Mouse (Mus musculus) frontal cortex, adult (tissue): ENCODE results near the gene Sel1l.
"Not testable (repeated sequence)": the region's sequence is repeated elsewhere in the genome, so short reads cannot be mapped to it uniquely, and the experiment has no call there.

Experiments
- ATAC-seq: cut with Nextera tagmentation; 2 replicates; pipeline ENCODE4 v1.9.2; 2017; ENCODE audit warnings: mild to moderate bottlenecking, moderate library complexity, mixed read lengths; ENCODE audit not compliant: low TSS enrichment

The Sel1l gene

GRCm38 (mm10) chr12:91818726-91819125, 30.2 kb downstream of the Sel1l start:
- no peak for ATAC-seq

DNA sequence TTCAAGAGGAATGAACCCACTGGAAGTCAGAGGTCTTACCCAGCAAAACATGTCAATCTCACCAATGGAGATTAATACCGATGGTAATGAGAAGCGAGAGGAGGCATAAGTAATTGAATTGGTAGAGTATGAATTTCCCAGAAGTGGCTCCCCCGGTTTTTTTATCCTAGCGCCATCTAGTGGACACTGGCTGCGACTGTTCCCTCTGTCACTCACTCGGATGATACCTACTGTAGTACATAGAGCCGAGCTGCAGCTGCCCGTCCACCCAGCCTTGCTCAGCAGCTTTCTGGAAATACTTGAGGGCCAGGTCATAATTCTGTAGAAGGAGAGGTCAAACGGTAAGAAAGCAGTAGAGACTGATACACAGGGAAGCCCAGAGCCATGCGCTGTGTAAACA, 33.0 kb downstream of the Sel1l start:
- peak; percentile 85 for ATAC-seq

GRCm38 (mm10) chr12:91815552-91815951, 33.4 kb downstream of the Sel1l start:
- no peak for ATAC-seq

DNA sequence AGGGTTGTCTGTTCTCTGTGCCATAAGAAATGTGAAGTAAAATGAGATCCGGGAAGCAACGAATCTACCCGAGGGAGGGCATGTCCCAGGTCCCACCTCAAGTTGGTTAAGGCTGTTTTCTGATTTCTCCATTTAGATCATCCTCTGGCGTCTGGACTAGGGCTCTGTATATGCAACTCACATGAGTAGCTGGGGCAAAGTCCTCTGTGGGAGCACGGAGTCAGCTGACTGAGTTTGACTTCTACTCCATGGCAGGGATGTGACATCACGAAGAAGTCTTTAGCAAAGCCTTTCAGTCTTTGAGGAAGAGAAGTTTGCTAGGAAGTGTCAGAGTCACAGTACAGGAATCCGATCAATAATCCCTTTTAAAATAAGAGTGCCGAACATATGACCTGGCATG, 40.0 kb downstream of the Sel1l start:
- ATAC-seq: no peak

DNA sequence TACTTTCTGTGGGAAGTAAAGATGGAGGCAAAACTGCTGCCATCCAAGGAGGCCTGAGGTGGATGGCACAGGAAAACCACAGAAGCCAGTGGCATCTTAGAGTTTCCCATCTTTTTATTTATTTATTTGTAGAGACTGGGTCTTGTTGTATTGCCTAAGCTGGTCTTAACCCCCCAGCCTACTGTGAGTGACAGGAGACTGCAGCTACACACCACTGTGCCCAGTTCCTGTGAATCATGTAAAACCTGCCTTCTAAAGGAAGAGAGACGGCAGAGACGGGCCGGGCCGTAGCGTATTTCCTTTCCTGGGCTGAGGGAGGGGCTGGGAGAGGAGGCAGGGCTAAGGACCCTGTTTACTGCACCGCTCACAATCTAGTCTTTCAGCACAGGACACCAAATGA, 41.2 kb downstream of the Sel1l start:
- ATAC-seq: no peak

DNA sequence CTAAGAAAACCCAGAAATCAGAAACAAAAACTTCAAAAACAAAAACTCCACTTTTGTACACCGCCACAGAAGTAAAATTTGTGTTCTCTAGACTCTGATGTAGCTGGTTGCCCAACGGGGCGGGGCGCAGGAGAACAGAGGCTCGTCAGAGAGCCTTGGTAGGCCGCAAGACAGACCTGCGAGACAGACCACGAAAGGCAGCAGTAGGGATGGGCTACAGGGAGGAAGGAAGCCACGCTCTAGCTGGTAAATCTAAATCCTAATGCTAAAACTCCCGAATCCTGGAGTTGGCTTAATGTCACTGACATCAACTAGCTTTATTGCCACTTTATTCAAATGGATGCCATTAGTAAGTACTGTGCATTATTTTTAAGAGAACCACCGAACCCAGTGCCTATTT, 41.9 kb downstream of the Sel1l start:
- ATAC-seq: no peak

- no peak for ATAC-seq
Observed at GRCm38 (mm10) chr12:91804262-91804661, 44.7 kb downstream of the Sel1l start.

GRCm38 (mm10) chr12:91803207-91803932, 45.6 kb downstream of the Sel1l start:
- ATAC-seq: peak; percentile 93

GRCm38 (mm10) chr12:91802586-91803206, 46.3 kb downstream of the Sel1l start:
- no peak for ATAC-seq

DNA sequence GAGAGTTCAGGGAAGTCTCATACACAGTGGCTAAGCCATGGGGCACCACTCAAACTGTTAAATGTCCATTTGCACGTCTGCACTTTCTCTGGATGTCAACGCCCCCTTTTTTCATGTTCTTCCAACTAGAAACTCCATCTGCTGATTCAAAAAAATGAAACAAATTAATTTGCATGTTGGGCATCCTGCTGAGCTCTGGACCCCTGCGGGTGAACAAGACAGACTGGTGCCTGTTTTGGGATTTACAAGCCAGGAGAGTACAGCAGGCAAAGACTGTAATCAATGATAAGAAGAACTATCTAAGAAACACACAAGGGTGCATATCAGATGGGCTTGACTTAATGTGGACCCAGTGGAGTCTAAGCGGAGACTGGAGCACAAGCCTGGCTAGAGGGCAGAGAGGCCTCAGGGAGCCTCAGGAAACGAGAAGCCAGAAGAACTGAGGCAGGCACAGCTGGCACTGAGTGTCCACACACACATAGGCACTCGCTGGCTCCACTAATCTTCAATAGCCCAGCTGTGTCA, 48.0 kb downstream of the Sel1l start:
- ATAC-seq: no peak

DNA sequence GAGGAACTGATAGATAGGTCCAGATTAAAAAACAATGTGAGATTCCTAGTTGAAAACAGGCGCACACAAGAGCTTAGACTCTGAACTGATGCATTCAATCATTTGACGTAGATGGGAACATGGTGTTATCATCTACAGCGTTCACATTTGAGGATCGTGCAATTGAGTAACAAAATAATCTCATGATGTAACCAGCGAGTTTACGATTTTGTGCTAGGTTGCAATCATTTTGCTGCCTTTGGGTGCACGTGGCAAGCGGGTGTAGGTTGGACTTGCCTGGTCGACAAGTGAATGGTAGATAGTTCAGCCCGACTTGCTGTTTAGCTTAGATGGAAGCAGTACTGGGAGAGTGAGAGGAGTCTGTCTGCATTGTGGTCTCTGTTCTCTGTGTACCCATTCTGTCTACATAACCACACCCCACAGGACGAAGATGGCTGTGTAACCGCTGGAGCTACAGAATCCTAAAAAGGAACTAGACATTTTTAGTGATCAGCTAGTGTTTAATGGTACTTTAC, 49.1 kb downstream of the Sel1l start:
- ATAC-seq: no peak

DNA sequence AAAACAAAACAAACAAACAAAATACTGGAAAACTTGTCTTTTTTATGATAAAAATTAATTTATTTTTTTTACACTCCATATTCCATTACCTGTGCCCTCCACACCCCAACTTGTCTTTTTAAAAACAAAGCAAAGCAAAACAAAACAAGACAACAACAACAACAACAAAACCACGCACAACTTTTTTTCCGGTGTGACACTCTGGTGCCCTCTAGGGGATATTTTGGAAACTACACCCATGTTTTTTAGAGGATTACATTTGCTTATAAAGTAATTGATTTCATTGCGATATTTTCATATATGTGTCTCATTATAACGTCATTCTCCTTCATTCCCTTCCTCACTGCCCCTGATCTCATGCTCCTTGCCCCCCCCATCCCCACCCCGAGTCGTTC, 49.6 kb downstream of the Sel1l start:
- no peak for ATAC-seq

GRCm38 (mm10) chr12:91798720-91799378, 50.1 kb downstream of the Sel1l start:
- ATAC-seq: no peak

DNA sequence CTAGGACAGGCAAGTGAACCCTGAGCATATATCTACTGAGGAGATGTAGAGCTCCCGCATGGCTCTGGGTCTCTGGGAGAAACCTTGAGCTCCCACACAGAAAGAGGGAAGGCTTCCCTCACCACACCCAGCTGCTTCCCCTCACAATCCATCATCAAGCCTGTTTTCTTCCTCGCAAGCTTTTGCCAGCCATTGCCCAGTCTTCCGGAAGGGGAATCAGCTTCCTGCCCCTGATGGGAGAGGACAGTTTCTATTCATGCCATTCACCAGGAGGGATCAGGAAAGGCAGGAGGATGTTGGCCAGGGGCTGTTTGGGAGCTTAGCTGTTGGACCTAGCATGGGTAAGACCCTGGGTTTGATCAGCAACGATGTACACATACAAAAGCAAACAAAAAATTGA, 52.2 kb downstream of the Sel1l start:
- ATAC-seq: no peak

DNA sequence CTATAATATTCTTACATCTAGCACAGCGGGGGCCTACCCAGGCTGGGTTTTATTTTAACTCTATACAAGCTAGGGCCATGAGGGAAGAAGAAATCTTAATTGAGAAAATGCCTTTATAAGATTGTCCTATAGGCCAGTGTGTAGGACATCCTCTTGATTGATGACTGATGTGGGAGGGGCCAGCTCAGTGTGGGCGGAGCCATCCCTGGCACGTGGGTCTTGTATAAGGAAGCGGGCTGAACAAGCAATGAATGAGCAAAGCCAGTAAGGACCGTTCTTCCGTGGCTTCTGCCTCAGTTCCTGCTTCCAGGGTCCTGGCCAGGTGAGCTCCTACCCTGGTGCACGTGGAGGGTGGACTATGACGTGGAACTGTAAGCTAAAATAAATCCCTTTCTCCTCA, 55.7 kb downstream of the Sel1l start:
- no peak for ATAC-seq

GRCm38 (mm10) chr12:91791822-91792221, 57.1 kb downstream of the Sel1l start:
- ATAC-seq: no peak

DNA sequence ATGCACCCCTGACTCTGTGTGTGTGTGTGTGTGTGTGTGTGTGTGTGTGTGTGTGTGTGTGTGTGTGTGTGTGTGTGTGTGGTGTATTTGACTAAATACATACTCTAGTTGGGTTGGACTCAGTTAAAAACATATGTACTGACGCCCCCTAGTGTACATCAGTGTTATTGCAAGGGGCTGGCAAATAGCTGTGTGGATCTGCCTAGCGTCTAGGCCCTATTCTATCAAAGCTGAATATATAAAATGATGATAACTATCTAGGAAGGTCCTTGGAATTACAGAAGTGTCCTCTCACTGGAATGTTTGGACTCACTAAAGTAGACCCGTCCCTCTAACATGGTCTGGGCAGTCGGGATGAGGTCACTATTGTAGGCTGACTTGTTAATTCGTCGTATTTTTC, 59.2 kb downstream of the Sel1l start:
- 0 out of 2 replicates have a peak, but pooled peaks have one; percentile 70 for ATAC-seq

DNA sequence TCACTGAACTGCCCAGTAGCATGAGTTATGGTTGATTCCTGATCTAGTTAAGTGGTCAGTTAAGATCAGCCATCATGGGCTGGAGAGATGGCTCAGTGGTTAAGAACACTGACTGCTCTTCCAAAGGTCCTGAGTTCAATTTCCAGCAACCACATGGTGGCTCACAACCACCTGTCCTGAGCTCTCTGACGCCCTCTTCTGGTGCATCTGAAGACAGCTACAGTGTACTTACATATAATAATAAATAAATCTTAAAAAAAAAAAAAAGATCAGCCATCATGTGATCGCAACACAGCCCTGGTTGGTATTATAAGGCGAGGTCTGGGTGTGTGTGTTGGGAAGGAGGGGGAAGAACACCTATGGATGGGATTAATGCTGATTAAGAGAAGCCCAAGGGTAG, 60.5 kb downstream of the Sel1l start:
- not testable (repeated sequence) for ATAC-seq

DNA sequence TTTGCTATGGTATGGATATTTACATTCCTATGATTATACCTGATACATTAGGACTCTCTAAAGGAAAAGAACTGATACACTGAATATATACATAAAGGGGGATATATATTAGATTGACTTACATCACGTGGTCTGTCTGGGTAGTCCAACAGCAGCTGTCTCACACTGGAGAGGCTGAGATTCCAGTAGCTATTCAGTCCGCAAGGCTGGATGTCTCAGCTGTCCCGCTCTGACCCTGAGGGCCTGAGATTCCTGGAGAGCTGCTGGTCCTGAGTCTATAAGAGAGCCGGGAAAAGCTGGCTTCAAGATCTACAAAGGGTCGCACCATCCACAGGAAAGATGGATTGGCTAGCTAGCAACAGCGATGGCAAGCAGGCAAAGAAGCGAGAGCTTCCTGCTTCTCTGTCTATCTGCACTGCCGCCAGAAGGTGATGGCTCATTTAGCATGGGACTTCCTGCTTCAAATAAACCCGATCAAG, 61.0 kb downstream of the Sel1l start, which contains the start of gene Ston2:
Ston2 (minus strand) TSS at position 429 of the 479 bp plus-strand sequence.
- no peak for ATAC-seq

GRCm38 (mm10) chr12:91786355-91786754, 62.6 kb downstream of the Sel1l start:
- no peak for ATAC-seq

DNA sequence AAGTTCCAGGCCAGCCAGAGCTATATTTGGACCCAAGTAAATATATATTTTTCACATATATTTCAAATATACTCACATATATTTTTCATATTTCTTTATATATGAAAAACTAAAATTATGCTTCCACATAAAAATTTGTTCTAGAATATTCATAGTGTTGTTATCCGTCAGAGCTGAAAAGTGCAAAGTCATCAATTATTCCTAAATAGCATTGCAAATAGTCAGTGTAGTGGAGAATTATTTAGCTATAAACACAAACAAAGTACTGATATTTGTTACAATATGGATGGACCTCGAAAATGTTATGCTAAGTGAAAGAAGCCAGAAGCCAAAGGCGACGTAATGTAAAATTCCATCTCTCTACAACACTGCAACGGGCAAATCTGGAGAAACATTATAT, 67.5 kb downstream of the Sel1l start:
- ATAC-seq: no peak

- no peak for ATAC-seq
Observed at GRCm38 (mm10) chr12:91780531-91780930, 68.4 kb downstream of the Sel1l start.
